Mouse (Mus musculus): ENCODE results near the gene Rccd1.

The Rccd1 gene

GRCm38 (mm10) chr7:80280998-80281397, 43.3 kb downstream of the Rccd1 start:
- in situ Hi-C loops (cut with MboI; ENCODE audit: low pct_unique_long_range_greater_than_20kb in 1 of 2, low sequenced_read_pairs in 2 of 2, unreplicated experiment in 1 of 2), result no loop called here

- in situ Hi-C loops (cut with MboI; ENCODE audit: low pct_unique_long_range_greater_than_20kb in 1 of 2, low sequenced_read_pairs in 2 of 2, unreplicated experiment in 1 of 2), result no loop called here
These were observed 44.2 kb downstream of the Rccd1 start for GRCm38 (mm10) chr7:80280032-80280431.

GRCm38 (mm10) chr7:80276374-80276773, 47.9 kb downstream of the Rccd1 start:
- in situ Hi-C loops (cut with MboI; ENCODE audit: low pct_unique_long_range_greater_than_20kb in 1 of 2, low sequenced_read_pairs in 2 of 2, unreplicated experiment in 1 of 2), result no loop called here

GRCm38 (mm10) chr7:80273456-80273855, 50.8 kb downstream of the Rccd1 start:
- in situ Hi-C loops (cut with MboI; ENCODE audit: low pct_unique_long_range_greater_than_20kb in 1 of 2, low sequenced_read_pairs in 2 of 2, unreplicated experiment in 1 of 2), result no loop called here

- in situ Hi-C loops (cut with MboI; ENCODE audit: low pct_unique_long_range_greater_than_20kb in 1 of 2, low sequenced_read_pairs in 2 of 2, unreplicated experiment in 1 of 2), result no loop called here
These were observed 54.5 kb downstream of the Rccd1 start for GRCm38 (mm10) chr7:80269751-80270255.

GRCm38 (mm10) chr7:80268897-80269750, 55.1 kb downstream of the Rccd1 start, which contains the start of gene Vps33b:
Gene Vps33b (plus strand): TSS chr7:80269649.
- in situ Hi-C loops (cut with MboI; ENCODE audit: low pct_unique_long_range_greater_than_20kb in 1 of 2, low sequenced_read_pairs in 2 of 2, unreplicated experiment in 1 of 2), result no loop called here

GRCm38 (mm10) chr7:80267764-80268163, 56.5 kb downstream of the Rccd1 start:
- in situ Hi-C loops (cut with MboI; ENCODE audit: low pct_unique_long_range_greater_than_20kb in 1 of 2, low sequenced_read_pairs in 2 of 2, unreplicated experiment in 1 of 2), result no loop called here

GRCm38 (mm10) chr7:80264606-80265005, 59.6 kb downstream of the Rccd1 start:
- in situ Hi-C loops (cut with MboI; ENCODE audit: low pct_unique_long_range_greater_than_20kb in 1 of 2, low sequenced_read_pairs in 2 of 2, unreplicated experiment in 1 of 2), result no loop called here

- in situ Hi-C loops (cut with MboI; ENCODE audit: low pct_unique_long_range_greater_than_20kb in 1 of 2, low sequenced_read_pairs in 2 of 2, unreplicated experiment in 1 of 2), result no loop called here
These were observed 62.8 kb downstream of the Rccd1 start for GRCm38 (mm10) chr7:80261372-80261990.

GRCm38 (mm10) chr7:80260625-80261371, 63.5 kb downstream of the Rccd1 start, which contains the start of gene Ngrn:
Gene Ngrn (plus strand): TSS chr7:80261215.
- in situ Hi-C loops (cut with MboI; ENCODE audit: low pct_unique_long_range_greater_than_20kb in 1 of 2, low sequenced_read_pairs in 2 of 2, unreplicated experiment in 1 of 2), result no loop called here

- in situ Hi-C loops (cut with MboI; ENCODE audit: low pct_unique_long_range_greater_than_20kb in 1 of 2, low sequenced_read_pairs in 2 of 2, unreplicated experiment in 1 of 2), result loop anchor here in 1 of 2 experiments (10.0 kb wide), 1 partner anchor 113 kb away; no protein-coding TSS in a partner anchor
These were observed 66.5 kb downstream of the Rccd1 start for GRCm38 (mm10) chr7:80257706-80258105.

- in situ Hi-C loops (cut with MboI; ENCODE audit: low pct_unique_long_range_greater_than_20kb in 1 of 2, low sequenced_read_pairs in 2 of 2, unreplicated experiment in 1 of 2), result loop anchor here in 1 of 2 experiments (10.0 kb wide), 1 partner anchor 111 kb away; no protein-coding TSS in a partner anchor
These were observed 68.3 kb downstream of the Rccd1 start for GRCm38 (mm10) chr7:80255981-80256380.

GRCm38 (mm10) chr7:80252886-80253285, 71.4 kb downstream of the Rccd1 start:
- in situ Hi-C loops (cut with MboI; ENCODE audit: low pct_unique_long_range_greater_than_20kb in 1 of 2, low sequenced_read_pairs in 2 of 2, unreplicated experiment in 1 of 2), result loop anchor here in 1 of 2 experiments (10.0 kb wide), 1 partner anchor 108 kb away; no protein-coding TSS in a partner anchor

GRCm38 (mm10) chr7:80252437-80252836, 71.8 kb downstream of the Rccd1 start:
- in situ Hi-C loops (cut with MboI; ENCODE audit: low pct_unique_long_range_greater_than_20kb in 1 of 2, low sequenced_read_pairs in 2 of 2, unreplicated experiment in 1 of 2), result loop anchor here in 1 of 2 experiments (10.0 kb wide), 1 partner anchor 108 kb away; no protein-coding TSS in a partner anchor

GRCm38 (mm10) chr7:80246859-80247258, 77.4 kb downstream of the Rccd1 start:
- in situ Hi-C loops (cut with MboI; ENCODE audit: low pct_unique_long_range_greater_than_20kb in 1 of 2, low sequenced_read_pairs in 2 of 2, unreplicated experiment in 1 of 2), result no loop called here

- in situ Hi-C loops (cut with MboI; ENCODE audit: low pct_unique_long_range_greater_than_20kb in 1 of 2, low sequenced_read_pairs in 2 of 2, unreplicated experiment in 1 of 2), result no loop called here
These were observed 78.0 kb downstream of the Rccd1 start, which contains the start of gene Ttll13 for GRCm38 (mm10) chr7:80246148-80246721. Gene Ttll13 (plus strand): TSS chr7:80246376.

- in situ Hi-C loops (cut with MboI; ENCODE audit: low pct_unique_long_range_greater_than_20kb in 1 of 2, low sequenced_read_pairs in 2 of 2, unreplicated experiment in 1 of 2), result no loop called here
These were observed 79.4 kb downstream of the Rccd1 start for GRCm38 (mm10) chr7:80244851-80245250.
